Mouse (Mus musculus): Measurements from ENCODE around the gene Mysm1. TPM values are rescaled to one million over a fixed set of nuclear protein-coding genes. Genes with fewer than 3 reads are reported as not detected.

The Mysm1 gene
- polyA plus RNA-seq, 1 experiment from 2014 or later, result 23.4 TPM

DNA sequence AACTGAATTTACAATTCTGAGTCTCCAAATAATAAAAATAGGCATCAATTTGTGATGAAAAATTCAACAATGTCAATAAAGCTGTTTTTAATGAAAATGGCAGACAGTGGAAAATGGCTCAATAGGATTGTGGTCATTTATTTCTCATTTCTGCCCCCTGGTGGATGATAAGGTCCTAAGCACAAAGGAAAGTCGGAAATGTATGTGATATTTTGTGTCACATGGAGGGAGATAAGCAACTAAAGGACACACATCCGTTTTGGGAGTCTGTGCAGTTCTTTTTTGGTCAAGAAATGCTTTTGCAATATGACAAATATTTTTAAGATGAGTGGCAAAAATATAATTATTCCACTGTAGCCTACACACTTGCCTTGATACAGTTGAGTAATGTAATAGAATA lies 78.2 kb downstream of the Mysm1 start:
- Histone ChIP-seq H3K4me3 (replicated peaks) (no peak overlapping the region), H3K36me3 (no peaks in the 10 kb centered on the region), H3K9me3 (no peaks in the 10 kb centered on the region), H3K9ac (no peak overlapping the region), H3K4me2 (replicated peaks) (no peak overlapping the region), H3K4me1 (replicated peaks) (no peaks in the 10 kb centered on the region), H3K27ac (no peak overlapping the region), H3K27me3 (replicated peaks) (no peaks in the 10 kb centered on the region)
- no peak for ATAC-seq
- 31% methylated on average over 2 of the region's 2 CpGs for WGBS

Other genes starting within 250 kb of the Mysm1 start
- 10.7 and 11.5 TPM in 2 replicates for gene Tek, start 239.8 kb downstream of the Mysm1 start, polyA plus RNA-seq (2015; fragmentation: Nextera tagmentation; extraction: Ambion mirVana)
- not detected in 2 replicates for gene Eqtn, start 50.3 kb downstream of the Mysm1 start, polyA plus RNA-seq (2015; fragmentation: Nextera tagmentation; extraction: Ambion mirVana)
- 83.6 and 88.6 TPM in 2 replicates for gene Jun, start 73.1 kb upstream of the Mysm1 start, polyA plus RNA-seq (2015; fragmentation: Nextera tagmentation; extraction: Ambion mirVana)